8 mouse cellular contexts compared by ENCODE assay signal in genomic region chr10:62920766-62921156, GRCm38 (mm10). TPM values are rescaled to one million over a fixed set of nuclear protein-coding genes. Genes with fewer than 3 reads are reported as not detected.
DNase-seq lines count a peak whose midpoint lies in the region; ATAC-seq and TF ChIP-seq lines count a peak whose summit lies in the region.

No protein-coding gene starts in this region.

- peak overlapping the region; percentile 95 for H3K4me2 ChIP-seq in liver, embryonic 11.5 days

- H3K9ac ChIP-seq in liver, embryonic 11.5 days (ENCODE audit: low read depth, low read length): peak overlapping the region; percentile 77

- no peaks in the 10 kb centered on the region for H3K36me3 ChIP-seq in testis, adult 2 months (ENCODE audit: control insufficient read depth, insufficient read depth, low read length)
- H3K36me3 ChIP-seq in liver, embryonic 11.5 days (ENCODE audit: control insufficient read depth, insufficient read depth, low read length): no peaks in the 10 kb centered on the region

- peaks cover 9% of the 10 kb centered on the region for H3K4me1 ChIP-seq in testis, adult 2 months (ENCODE audit: control insufficient read depth, insufficient read depth, low read length)
- peaks cover 2% of the 10 kb centered on the region; the same call in 1 of the 2 replicates for H3K4me1 ChIP-seq in liver, embryonic 11.5 days (replicated peaks; ENCODE audit: control insufficient read depth, insufficient read depth, low read length)

- H3K27me3 ChIP-seq in testis, adult 2 months (ENCODE audit: control insufficient read depth, insufficient read depth, low read length): no peaks in the 10 kb centered on the region
- no peaks in the 10 kb centered on the region for H3K27me3 ChIP-seq in liver, embryonic 11.5 days (replicated peaks; ENCODE audit: control insufficient read depth, insufficient read depth, low read length)

- H3K27ac ChIP-seq in testis, adult 2 months (ENCODE audit: control insufficient read depth, insufficient read depth, low read depth, low read length): peak overlapping the region; percentile 85
- peak overlapping the region; percentile 77 for H3K27ac ChIP-seq in liver, embryonic 11.5 days (ENCODE audit: low read depth, low read length)

- WGBS in liver, embryonic 11.5 days: under 1% methylated on average over 29 of the region's 29 CpGs

- peak overlapping the region; percentile 98 for H3K4me3 ChIP-seq in testis, adult 2 months (ENCODE audit: control insufficient read depth, low read depth, low read length)
- peak overlapping the region; percentile 73 for H3K4me3 ChIP-seq in liver, embryonic 11.5 days (ENCODE audit: low read depth, low read length)

- TF ChIP-seq POLR2A in testis, adult 2 months (IDR thresholded peaks at IDR 0.05; ENCODE audit: control insufficient read depth, low read depth, low read length): no peak

- no peaks in the 10 kb centered on the region for H3K9me3 ChIP-seq in liver, embryonic 11.5 days (ENCODE audit: control insufficient read depth, low read length)

- DNase-seq in embryo, embryonic 10 days (ENCODE audit: low spot score): peak; percentile 6
- DNase-seq in embryo, embryonic 9.5 days (ENCODE audit: extremely low spot score): no peak
- no peak for DNase-seq in testis, postnatal 10 days (ENCODE audit: low spot score)
- no peak for DNase-seq in liver, embryonic 11.5 days (ENCODE audit: low spot score)
- peak; percentile 6 for DNase-seq in telencephalon, adult 2 months (ENCODE audit: low read depth, low spot score)
- DNase-seq in urinary bladder, postnatal 10 days (ENCODE audit: low spot score): no peak
- DNase-seq in spleen, adult 12 weeks (ENCODE audit: low spot score): no peak

- ATAC-seq in liver, embryonic 11.5 days (replicated peaks; ENCODE audit: low FRiP score): peak; percentile 55

- TF ChIP-seq CTCF in testis, adult 2 months (IDR thresholded peaks at IDR 0.05; ENCODE audit: control insufficient read depth, insufficient read depth, insufficient replicate concordance, low read depth, low read length): no peak

RNA-seq across cellular contexts. Expression of gene Slc25a16, which starts 0.3 kb away (rescaled TPM):
- 4.6 and 4.7 TPM in 2 replicates for polyA plus RNA-seq in testis, adult 2 months (2012; rRNA removed)
- polyA plus RNA-seq in liver, embryonic 11.5 days (2014; fragmentation: Nextera tagmentation; extraction: Ambion mirVana): 13.5 and 15.7 TPM in 2 replicates

RNA-seq across cellular contexts. Expression of gene Tet1, which starts 12.0 kb away (rescaled TPM):
- polyA plus RNA-seq in testis, adult 2 months (2012; rRNA removed): 0.10 and 0.11 TPM in 2 replicates
- polyA plus RNA-seq in liver, embryonic 11.5 days (2014; fragmentation: Nextera tagmentation; extraction: Ambion mirVana): 11.7 and 12.9 TPM in 2 replicates

RNA-seq across cellular contexts. Expression of gene Dna2, which starts 26.1 kb away (rescaled TPM):
- polyA plus RNA-seq in testis, adult 2 months (2012; rRNA removed): 3.6 and 3.7 TPM in 2 replicates
- polyA plus RNA-seq in liver, embryonic 11.5 days (2014; fragmentation: Nextera tagmentation; extraction: Ambion mirVana): 58.1 and 61.6 TPM in 2 replicates

RNA-seq across cellular contexts. Expression of gene Rufy2, which starts 59.3 kb away (rescaled TPM):
- polyA plus RNA-seq in testis, adult 2 months (2012; rRNA removed): 0.77 and 1.2 TPM in 2 replicates
- 5.7 and 9.8 TPM in 2 replicates for polyA plus RNA-seq in liver, embryonic 11.5 days (2014; fragmentation: Nextera tagmentation; extraction: Ambion mirVana)

Comparison
In these comparisons a context has a peak if more than half of its experiments do, and no peak if none do; other contexts are left out.
1. DNase-seq: peak in embryo, embryonic 10 days (single experiment) and telencephalon, adult 2 months (single experiment); none in embryo, embryonic 9.5 days (single experiment), testis, postnatal 10 days (single experiment), liver, embryonic 11.5 days (single experiment), urinary bladder, postnatal 10 days (single experiment) and spleen, adult 12 weeks (single experiment).
2. RNA of gene Tet1, which starts 12.0 kb away (polyA plus RNA-seq): 11.7 to 12.9 TPM in liver, embryonic 11.5 days; 0.10 to 0.11 TPM in testis, adult 2 months; every median in the first group is over 10 times any median in the second.
3. RNA of gene Dna2, which starts 26.1 kb away (polyA plus RNA-seq): 58.1 to 61.6 TPM in liver, embryonic 11.5 days; 3.6 to 3.7 TPM in testis, adult 2 months; every median in the first group is over 10 times any median in the second.